Comparison of ENCODE assay signal across 8 mouse cellular contexts in the genomic region with DNA sequence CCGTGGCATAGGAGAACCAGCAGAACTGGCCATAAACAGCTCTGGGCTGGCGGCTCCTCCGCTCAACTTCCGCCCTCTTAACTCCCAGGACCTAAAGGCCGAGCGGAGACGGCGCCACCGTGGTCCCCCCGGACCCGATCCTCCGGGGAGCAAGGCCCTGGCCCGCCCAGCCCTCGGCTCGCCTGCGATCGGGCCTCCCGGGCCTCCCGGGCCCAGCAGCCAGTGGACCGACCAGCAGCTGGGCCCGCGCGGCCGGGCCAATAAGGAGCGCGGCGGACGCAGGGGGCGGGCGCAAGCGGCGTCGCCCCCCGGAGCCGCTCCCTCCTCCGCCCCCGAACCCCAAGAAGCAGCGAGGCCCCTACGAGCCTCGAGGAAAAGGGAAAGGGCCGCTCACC. TPM values are rescaled to one million over a fixed set of nuclear protein-coding genes. Genes with fewer than 3 reads are reported as not detected.
DNase-seq lines count a peak whose midpoint lies in the region; ATAC-seq and TF ChIP-seq lines count a peak whose summit lies in the region.

No protein-coding gene starts in this region.

- ATAC-seq in limb, embryonic 11.5 days (ENCODE audit: insufficient number of reproducible peaks, low FRiP score, low TSS enrichment, low read depth): peak; percentile 68
- ATAC-seq in neural tube, embryonic 14.5 days (ENCODE audit: low read depth): peak; percentile 84

- H3K9me3 ChIP-seq in limb, embryonic 11.5 days (ENCODE audit: control insufficient read depth, low read length): no peaks in the 10 kb centered on the region
- H3K9me3 ChIP-seq in neural tube, embryonic 14.5 days (ENCODE audit: control insufficient read depth, low read length): no peaks in the 10 kb centered on the region

- H3K4me2 ChIP-seq in limb, embryonic 11.5 days (ENCODE audit: low read depth, severe bottlenecking): peak overlapping the region; percentile 79
- peak overlapping the region; percentile 56 for H3K4me2 ChIP-seq in neural tube, embryonic 14.5 days (ENCODE audit: low read depth, low read length)

- WGBS in cerebellum, adult 2 months: under 1% methylated on average over 41 of the region's 41 CpGs
- under 1% methylated on average over 41 of the region's 41 CpGs for WGBS in limb, embryonic 11.5 days
- WGBS in neural tube, embryonic 14.5 days: under 1% methylated on average over 41 of the region's 41 CpGs

- TF ChIP-seq CTCF in cerebellum, adult 2 months (IDR thresholded peaks at IDR 0.05; ENCODE audit: borderline replicate concordance, insufficient read depth, low read depth, low read length): no peak
- no peak for TF ChIP-seq CTCF in testis, adult 2 months (IDR thresholded peaks at IDR 0.05; ENCODE audit: control insufficient read depth, insufficient read depth, insufficient replicate concordance, low read depth, low read length)

- no peaks in the 10 kb centered on the region for H3K27me3 ChIP-seq in cerebellum, adult 2 months (ENCODE audit: control insufficient read depth, insufficient read depth, low read length)
- H3K27me3 ChIP-seq in testis, adult 2 months (ENCODE audit: control insufficient read depth, insufficient read depth, low read length): no peaks in the 10 kb centered on the region
- H3K27me3 ChIP-seq in limb, embryonic 11.5 days (ENCODE audit: control insufficient read depth, insufficient read depth, low read length): no peaks in the 10 kb centered on the region
- H3K27me3 ChIP-seq in neural tube, embryonic 14.5 days (ENCODE audit: control insufficient read depth, insufficient read depth, low read length): no peaks in the 10 kb centered on the region

- no peaks in the 10 kb centered on the region for H3K36me3 ChIP-seq in testis, adult 2 months (ENCODE audit: control insufficient read depth, insufficient read depth, low read length)
- peaks cover 5% of the 10 kb centered on the region; the same call in 1 of the 2 replicates for H3K36me3 ChIP-seq in limb, embryonic 11.5 days (ENCODE audit: control insufficient read depth, insufficient read depth, low read length)
- H3K36me3 ChIP-seq in neural tube, embryonic 14.5 days (ENCODE audit: control insufficient read depth, insufficient read depth, low read length): no peaks in the 10 kb centered on the region

- peak overlapping the region; percentile 99 for H3K4me3 ChIP-seq in cerebellum, adult 2 months (replicated peaks; ENCODE audit: insufficient read depth, low read depth, low read length)
- H3K4me3 ChIP-seq in testis, adult 2 months (ENCODE audit: control insufficient read depth, low read depth, low read length): peak overlapping the region; percentile 97
- peak overlapping the region; percentile 94 for H3K4me3 ChIP-seq in limb, embryonic 11.5 days (ENCODE audit: low read depth, low read length)
- H3K4me3 ChIP-seq in neural tube, embryonic 14.5 days (ENCODE audit: low read depth, low read length): peak overlapping the region; percentile 73

- peak overlapping the region; percentile 97 for H3K9ac ChIP-seq in limb, embryonic 11.5 days (ENCODE audit: low read length)
- H3K9ac ChIP-seq in neural tube, embryonic 14.5 days (replicated peaks; ENCODE audit: low read depth, low read length): peak overlapping the region; percentile 95

- H3K4me1 ChIP-seq in cerebellum, adult 2 months (ENCODE audit: control insufficient read depth, insufficient read depth, low read length): peaks cover 8% of the 10 kb centered on the region; the same call in 1 of the 2 replicates
- peaks cover 8% of the 10 kb centered on the region for H3K4me1 ChIP-seq in testis, adult 2 months (ENCODE audit: control insufficient read depth, insufficient read depth, low read length)
- peaks cover 5% of the 10 kb centered on the region for H3K4me1 ChIP-seq in limb, embryonic 11.5 days (ENCODE audit: control insufficient read depth, insufficient read depth, low read length)
- peaks cover 10% of the 10 kb centered on the region; the same call in 1 of the 2 replicates for H3K4me1 ChIP-seq in neural tube, embryonic 14.5 days (ENCODE audit: control insufficient read depth, insufficient read depth, low read length)

- peak overlapping the region; percentile 100 for H3K27ac ChIP-seq in cerebellum, adult 2 months (ENCODE audit: insufficient read depth, low read length)
- peak overlapping the region; percentile 96 for H3K27ac ChIP-seq in testis, adult 2 months (ENCODE audit: control insufficient read depth, insufficient read depth, low read depth, low read length)
- H3K27ac ChIP-seq in limb, embryonic 11.5 days (replicated peaks; ENCODE audit: low read depth, low read length): peak overlapping the region; percentile 94
- peak overlapping the region; percentile 98 for H3K27ac ChIP-seq in neural tube, embryonic 14.5 days (ENCODE audit: low read depth, low read length)

- TF ChIP-seq POLR2A in cerebellum, adult 2 months (IDR thresholded peaks at IDR 0.05; ENCODE audit: borderline replicate concordance, insufficient read depth, low read length): no peak
- TF ChIP-seq POLR2A in testis, adult 2 months (IDR thresholded peaks at IDR 0.05; ENCODE audit: control insufficient read depth, low read depth, low read length): no peak

- DNase-seq in cerebellum, adult 2 months: no peak
- DNase-seq in cerebellum, postnatal 10 days: no peak
- DNase-seq in testis, postnatal 10 days (ENCODE audit: low spot score): no peak
- no peak for DNase-seq in limb, embryonic 11.5 days (ENCODE audit: low spot score)
- no peak for DNase-seq in frontal cortex, postnatal 36 days (ENCODE audit: low spot score in 2 of 2)
- DNase-seq in layer of hippocampus, adult 9-10 months (ENCODE audit: low spot score): no peak

RNA-seq across cellular contexts. Expression of a gene that starts 0.4 kb away (rescaled TPM):
- 73.3 and 74.1 TPM in 2 replicates for polyA plus RNA-seq in cerebellum, adult 2 months (2012; rRNA removed)
- polyA plus RNA-seq in testis, adult 2 months (2012; rRNA removed): 45.2 TPM in 2 replicates
- polyA plus RNA-seq in limb, embryonic 11.5 days (2014; fragmentation: Nextera tagmentation; extraction: Ambion mirVana): 176 and 182 TPM in 2 replicates
- polyA plus RNA-seq in neural tube, embryonic 14.5 days (2014; fragmentation: Nextera tagmentation; extraction: Ambion mirVana): 153 and 155 TPM in 2 replicates

RNA-seq across cellular contexts. Expression of a gene that starts 23.6 kb away (rescaled TPM):
- polyA plus RNA-seq in cerebellum, adult 2 months (2012; rRNA removed): 63.5 and 68.6 TPM in 2 replicates
- 53.1 and 64.0 TPM in 2 replicates for polyA plus RNA-seq in testis, adult 2 months (2012; rRNA removed)
- 136 and 149 TPM in 2 replicates for polyA plus RNA-seq in limb, embryonic 11.5 days (2014; fragmentation: Nextera tagmentation; extraction: Ambion mirVana)
- 122 and 139 TPM in 2 replicates for polyA plus RNA-seq in neural tube, embryonic 14.5 days (2014; fragmentation: Nextera tagmentation; extraction: Ambion mirVana)

RNA-seq across cellular contexts. Expression of a gene that starts 26.2 kb away (rescaled TPM):
- polyA plus RNA-seq in cerebellum, adult 2 months (2012; rRNA removed): 109 and 114 TPM in 2 replicates
- polyA plus RNA-seq in testis, adult 2 months (2012; rRNA removed): 109 and 137 TPM in 2 replicates
- 53.5 and 57.3 TPM in 2 replicates for polyA plus RNA-seq in limb, embryonic 11.5 days (2014; fragmentation: Nextera tagmentation; extraction: Ambion mirVana)
- polyA plus RNA-seq in neural tube, embryonic 14.5 days (2014; fragmentation: Nextera tagmentation; extraction: Ambion mirVana): 52.1 and 70.5 TPM in 2 replicates

RNA-seq across cellular contexts. Expression of a gene that starts 59.5 kb away (rescaled TPM):
- 16.5 and 19.2 TPM in 2 replicates for polyA plus RNA-seq in cerebellum, adult 2 months (2012; rRNA removed)
- polyA plus RNA-seq in testis, adult 2 months (2012; rRNA removed): 34.3 and 37.5 TPM in 2 replicates
- 45.6 and 48.2 TPM in 2 replicates for polyA plus RNA-seq in limb, embryonic 11.5 days (2014; fragmentation: Nextera tagmentation; extraction: Ambion mirVana)
- polyA plus RNA-seq in neural tube, embryonic 14.5 days (2014; fragmentation: Nextera tagmentation; extraction: Ambion mirVana): 22.3 and 37.8 TPM in 2 replicates
